Mouse (Mus musculus): ENCODE results near the gene Prr12. TPM values are rescaled to one million over a fixed set of nuclear protein-coding genes. Genes with fewer than 3 reads are reported as not detected.
A peak's percentile ranks its signal among the peaks of the same experiment; 100 is the strongest.
"Not testable (repeated sequence)": the region's sequence is repeated elsewhere in the genome, so short reads cannot be mapped to it uniquely, and the experiment has no call there.

Gene Prr12
- polyA plus RNA-seq, 1 experiment from 2014 or later, result 11.3 TPM

GRCm38 (mm10) chr7:45029995-45030394 lies 22.7 kb downstream of the Prr12 start:
- Histone ChIP-seq H3K9ac (no peak overlapping the region), H3K27ac (no peak overlapping the region), H3K36me3 (peaks cover 87% of the 10 kb centered on the region), H3K27me3 (no peaks in the 10 kb centered on the region), H3K9me3 (replicated peaks) (no peaks in the 10 kb centered on the region), H3K4me1 (no peaks in the 10 kb centered on the region), H3K4me2 (no peak overlapping the region), H3K4me3 (replicated peaks) (no peak overlapping the region)
- no peak for ATAC-seq (replicated peaks; ENCODE audit: low FRiP score)
- WGBS, result 94% methylated on average over 6 of the region's 6 CpGs

- peaks cover 71% of the 10 kb centered on the region for H3K36me3 ChIP-seq
- no peaks in the 10 kb centered on the region for H3K27me3 ChIP-seq
- H3K9me3 ChIP-seq (replicated peaks), result no peaks in the 10 kb centered on the region
- no peaks in the 10 kb centered on the region for H3K4me1 ChIP-seq
- 82% methylated on average over 11 of the region's 11 CpGs for WGBS
- H3K9ac ChIP-seq, result no peak overlapping the region
- H3K27ac ChIP-seq, result no peak overlapping the region
- no peak overlapping the region for H3K4me3 ChIP-seq (replicated peaks)
- no peak for ATAC-seq (replicated peaks; ENCODE audit: low FRiP score)
- H3K4me2 ChIP-seq, result no peak overlapping the region
These were observed 24.3 kb downstream of the Prr12 start for GRCm38 (mm10) chr7:45028351-45028750.

- 92% methylated on average over 9 of the region's 9 CpGs for WGBS
- no peaks in the 10 kb centered on the region for H3K9me3 ChIP-seq (replicated peaks)
- no peak for ATAC-seq (replicated peaks; ENCODE audit: low FRiP score)
- H3K9ac ChIP-seq, result no peak overlapping the region
- H3K4me2 ChIP-seq, result no peak overlapping the region
- no peaks in the 10 kb centered on the region for H3K27me3 ChIP-seq
- no peaks in the 10 kb centered on the region for H3K4me1 ChIP-seq
- H3K36me3 ChIP-seq, result peaks cover 65% of the 10 kb centered on the region
- H3K4me3 ChIP-seq (replicated peaks), result no peak overlapping the region
- no peak overlapping the region for H3K27ac ChIP-seq
These were observed 24.9 kb downstream of the Prr12 start for GRCm38 (mm10) chr7:45027761-45028160.

- Histone ChIP-seq H3K4me3 (replicated peaks) (no peak overlapping the region), H3K27me3 (no peaks in the 10 kb centered on the region), H3K4me2 (no peak overlapping the region), H3K4me1 (no peaks in the 10 kb centered on the region), H3K36me3 (peaks cover 50% of the 10 kb centered on the region), H3K9me3 (replicated peaks) (no peaks in the 10 kb centered on the region), H3K27ac (no peak overlapping the region), H3K9ac (no peak overlapping the region)
- WGBS, result 59% methylated on average over 2 of the region's 2 CpGs
- ATAC-seq (replicated peaks; ENCODE audit: low FRiP score), result no peak
These were observed 26.4 kb downstream of the Prr12 start for GRCm38 (mm10) chr7:45026256-45026655.

GRCm38 (mm10) chr7:45025601-45026220 lies 27.0 kb downstream of the Prr12 start:
- Histone ChIP-seq H3K9ac (no peak overlapping the region), H3K27me3 (no peaks in the 10 kb centered on the region), H3K27ac (0 out of 2 replicates have a peak overlapping the region, but pooled peaks have one; percentile 9), H3K4me2 (no peak overlapping the region), H3K4me3 (replicated peaks) (no peak overlapping the region), H3K36me3 (peaks cover 44% of the 10 kb centered on the region), H3K9me3 (replicated peaks) (no peaks in the 10 kb centered on the region), H3K4me1 (no peaks in the 10 kb centered on the region)
- WGBS, result 78% methylated on average over 8 of the region's 8 CpGs
- ATAC-seq (replicated peaks; ENCODE audit: low FRiP score), result no peak

GRCm38 (mm10) chr7:45024281-45025248 lies 28.1 kb downstream of the Prr12 start:
- Histone ChIP-seq H3K36me3 (peaks cover 33% of the 10 kb centered on the region), H3K4me2 (no peak overlapping the region), H3K27me3 (0 out of 2 replicates have a peak, but pooled peaks cover 4% of the 10 kb centered on the region), H3K9ac (no peak overlapping the region), H3K27ac (no peak overlapping the region; the same call in 1 of the 2 replicates), H3K9me3 (replicated peaks) (no peaks in the 10 kb centered on the region), H3K4me1 (peaks cover 5% of the 10 kb centered on the region; the same call in 1 of the 2 replicates), H3K4me3 (replicated peaks) (no peak overlapping the region)
- WGBS, result 88% methylated on average over 15 of the region's 15 CpGs
- ATAC-seq (replicated peaks; ENCODE audit: low FRiP score), result no peak

- peaks cover 24% of the 10 kb centered on the region for H3K36me3 ChIP-seq
- not testable (repeated sequence) for ATAC-seq (replicated peaks; ENCODE audit: low FRiP score); H3K9me3 ChIP-seq (replicated peaks); H3K27me3 ChIP-seq; H3K27ac ChIP-seq; H3K4me3 ChIP-seq (replicated peaks); H3K4me2 ChIP-seq; H3K9ac ChIP-seq
- peaks cover 12% of the 10 kb centered on the region for H3K4me1 ChIP-seq
- 79% methylated on average over 5 of the region's 5 CpGs for WGBS
These were observed 29.0 kb downstream of the Prr12 start for GRCm38 (mm10) chr7:45023711-45024110.

- H3K36me3 ChIP-seq, result no peaks in the 10 kb centered on the region
- H3K9me3 ChIP-seq (replicated peaks), result no peaks in the 10 kb centered on the region
- H3K4me1 ChIP-seq, result peaks cover 25% of the 10 kb centered on the region
- no peak for ATAC-seq (replicated peaks; ENCODE audit: low FRiP score)
- H3K4me2 ChIP-seq, result no peak overlapping the region
- no peak overlapping the region for H3K27ac ChIP-seq
- no peak overlapping the region for H3K9ac ChIP-seq
- H3K4me3 ChIP-seq (replicated peaks), result no peak overlapping the region
- 0 out of 2 replicates have a peak, but pooled peaks cover 4% of the 10 kb centered on the region for H3K27me3 ChIP-seq
- 73% methylated on average over 9 of the region's 9 CpGs for WGBS
These were observed 32.5 kb downstream of the Prr12 start for GRCm38 (mm10) chr7:45020225-45020624.

- Histone ChIP-seq H3K9me3 (replicated peaks) (no peaks in the 10 kb centered on the region), H3K9ac (peak overlapping the region; percentile 65), H3K36me3 (no peaks in the 10 kb centered on the region; the same call in 1 of the 2 replicates), H3K4me3 (replicated peaks) (peak overlapping the region; percentile 95), H3K27ac (peak overlapping the region; percentile 98), H3K27me3 (0 out of 2 replicates have a peak, but pooled peaks cover 4% of the 10 kb centered on the region), H3K4me2 (peak overlapping the region; percentile 91), H3K4me1 (peaks cover 35% of the 10 kb centered on the region)
- ATAC-seq (replicated peaks; ENCODE audit: low FRiP score), result no peak
- 25% methylated on average over 8 of the region's 8 CpGs for WGBS
These were observed 33.6 kb downstream of the Prr12 start for GRCm38 (mm10) chr7:45019031-45019571.

GRCm38 (mm10) chr7:45017242-45018061 lies 35.2 kb downstream of the Prr12 start, which contains the start of gene Rras:
Rras (plus strand) TSS chr7:45017961.
- peak within 1 kb of the TSS; percentile 91 for H3K4me2 ChIP-seq
- under 1% methylated on average over 36 of the region's 36 CpGs for WGBS
- 0 out of 2 replicates have a peak, but pooled peaks cover 4% of the 10 kb centered on the region for H3K27me3 ChIP-seq
- peak within 1 kb of the TSS; percentile 65 for H3K9ac ChIP-seq
- ATAC-seq (replicated peaks; ENCODE audit: low FRiP score), result peak; percentile 93
- peak within 1 kb of the TSS; percentile 95 for H3K4me3 ChIP-seq (replicated peaks)
- peaks cover 41% of the 10 kb centered on the region for H3K4me1 ChIP-seq
- peak within 1 kb of the TSS; percentile 98 for H3K27ac ChIP-seq
- H3K36me3 ChIP-seq, result peaks cover 16% of the 10 kb centered on the region
- H3K9me3 ChIP-seq (replicated peaks), result no peaks in the 10 kb centered on the region

- 4% methylated on average over 4 of the region's 4 CpGs for WGBS
- no peak for ATAC-seq (replicated peaks; ENCODE audit: low FRiP score)
- Histone ChIP-seq H3K4me2 (peak overlapping the region; percentile 91), H3K27me3 (0 out of 2 replicates have a peak, but pooled peaks cover 4% of the 10 kb centered on the region), H3K4me3 (replicated peaks) (peak overlapping the region; percentile 95), H3K27ac (peak overlapping the region; percentile 98), H3K9me3 (replicated peaks) (no peaks in the 10 kb centered on the region), H3K9ac (peak overlapping the region; percentile 50), H3K4me1 (peaks cover 41% of the 10 kb centered on the region), H3K36me3 (peaks cover 23% of the 10 kb centered on the region)
These were observed 35.9 kb downstream of the Prr12 start for GRCm38 (mm10) chr7:45016761-45017160.

All from kidney, embryonic 15.5 days (tissue).